Mouse (Mus musculus): ENCODE measurements around the gene Zer1.

The Zer1 gene

GRCm38 (mm10) chr2:30123729-30124471, 485 bp downstream of the Zer1 start:
- no peak for DNase-seq

- DNase-seq = no peak
Observed at GRCm38 (mm10) chr2:30122766-30123165, 1.6 kb downstream of the Zer1 start.

DNA sequence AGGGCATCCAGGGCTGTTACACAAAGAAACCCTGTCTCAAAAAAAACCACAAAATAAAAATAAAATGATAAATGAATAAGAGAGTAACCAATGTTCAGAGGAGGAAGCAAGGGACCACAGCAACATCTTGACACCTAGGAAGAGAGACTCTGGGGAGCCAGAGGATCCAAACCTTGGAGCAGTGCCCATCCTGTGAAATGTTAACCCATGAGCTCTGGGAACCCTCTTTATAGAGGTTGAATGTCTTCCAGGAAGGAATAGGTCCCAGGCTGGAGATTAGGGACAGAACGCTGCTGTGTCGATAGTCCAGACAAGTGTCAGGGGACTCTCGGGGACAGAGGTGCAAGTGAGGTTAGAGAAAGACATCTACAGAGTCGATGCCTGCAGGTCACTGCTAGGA, 4.1 kb downstream of the Zer1 start:
- DNase-seq = peak; percentile 70

DNA sequence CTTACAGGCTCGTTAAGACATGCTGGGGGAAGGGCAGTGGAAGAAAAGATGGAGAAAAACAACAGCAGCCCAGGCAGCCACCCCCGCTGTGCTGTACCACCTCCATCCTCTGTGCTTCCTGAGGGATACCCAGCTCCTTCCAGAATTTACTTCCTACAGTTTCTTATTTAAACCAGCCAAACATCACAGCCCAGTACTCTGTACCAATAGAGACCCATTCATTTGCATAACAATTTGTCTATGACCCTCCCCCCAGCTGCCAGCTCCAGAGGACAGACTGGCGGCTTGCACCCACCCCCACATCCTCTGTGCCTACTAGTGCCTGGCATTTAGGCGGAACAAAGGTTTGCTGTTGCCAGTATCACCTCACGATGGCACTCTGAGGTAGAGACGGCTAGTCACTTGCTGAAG, 4.7 kb downstream of the Zer1 start:
- DNase-seq = no peak

GRCm38 (mm10) chr2:30112564-30112963, 11.8 kb downstream of the Zer1 start:
- DNase-seq = no peak

DNA sequence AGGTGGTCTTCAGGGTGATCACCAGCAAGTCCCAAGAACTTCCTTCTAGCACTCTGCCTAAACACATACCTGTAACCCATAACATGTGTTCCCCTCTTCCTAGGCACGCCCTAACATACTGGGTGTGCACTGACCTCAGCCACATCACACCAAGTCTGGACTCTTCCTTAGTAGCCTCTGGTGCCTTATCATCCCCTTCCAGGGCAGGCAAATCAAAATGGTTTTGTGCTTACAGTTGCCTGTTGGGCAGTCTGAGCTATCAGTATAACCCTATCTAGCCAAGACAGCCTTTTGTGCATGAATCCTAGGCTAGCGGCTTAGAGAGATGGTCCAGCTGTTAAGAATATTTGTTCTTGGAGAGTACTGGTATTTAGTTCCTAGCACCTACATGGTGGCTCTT, 12.9 kb downstream of the Zer1 start:
- no peak for DNase-seq

- DNase-seq = no peak
Observed at GRCm38 (mm10) chr2:30108260-30108659, 16.1 kb downstream of the Zer1 start.

- DNase-seq = no peak
Observed at GRCm38 (mm10) chr2:30107646-30108045, 16.7 kb downstream of the Zer1 start.

DNA sequence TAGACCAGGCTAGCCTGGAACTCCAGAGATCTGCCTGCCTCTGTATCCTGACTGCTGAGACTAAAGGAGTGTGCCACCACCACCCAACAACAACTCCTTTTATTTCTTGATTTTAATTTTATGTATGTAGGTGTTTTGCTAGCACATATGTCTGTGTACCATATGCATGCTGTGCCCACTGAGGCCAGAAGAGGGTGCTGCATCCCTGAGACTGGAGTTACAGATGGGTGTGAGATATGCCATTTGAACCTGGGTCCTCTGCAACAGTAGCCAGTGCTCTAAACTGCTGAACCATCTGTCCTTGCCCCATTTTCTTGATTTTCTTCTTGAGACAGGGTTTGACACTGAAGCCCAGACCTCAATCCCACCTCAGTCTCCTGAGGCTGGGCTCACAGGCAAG, 18.0 kb downstream of the Zer1 start:
- peak; percentile 65 for DNase-seq

DNA sequence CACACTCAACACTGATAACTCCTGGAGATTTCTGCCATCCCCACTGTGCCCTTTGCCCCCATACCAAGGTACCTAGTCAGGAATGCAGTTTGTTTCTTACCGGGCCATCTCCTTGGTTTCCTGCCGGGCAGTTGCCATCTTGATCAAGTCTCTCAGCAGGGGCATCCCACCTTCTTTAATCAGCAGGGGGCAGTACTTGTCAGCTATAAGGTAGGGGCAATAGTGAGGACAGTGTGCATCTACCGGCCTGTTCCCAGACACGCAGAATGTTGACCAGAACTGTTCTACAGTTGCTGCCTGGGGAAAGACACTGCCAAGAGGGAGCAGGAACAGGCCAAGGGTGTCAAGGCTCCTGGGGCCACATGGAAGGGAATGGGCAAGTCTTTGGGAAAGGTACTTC, 24.2 kb downstream of the Zer1 start:
- no peak for DNase-seq

DNA sequence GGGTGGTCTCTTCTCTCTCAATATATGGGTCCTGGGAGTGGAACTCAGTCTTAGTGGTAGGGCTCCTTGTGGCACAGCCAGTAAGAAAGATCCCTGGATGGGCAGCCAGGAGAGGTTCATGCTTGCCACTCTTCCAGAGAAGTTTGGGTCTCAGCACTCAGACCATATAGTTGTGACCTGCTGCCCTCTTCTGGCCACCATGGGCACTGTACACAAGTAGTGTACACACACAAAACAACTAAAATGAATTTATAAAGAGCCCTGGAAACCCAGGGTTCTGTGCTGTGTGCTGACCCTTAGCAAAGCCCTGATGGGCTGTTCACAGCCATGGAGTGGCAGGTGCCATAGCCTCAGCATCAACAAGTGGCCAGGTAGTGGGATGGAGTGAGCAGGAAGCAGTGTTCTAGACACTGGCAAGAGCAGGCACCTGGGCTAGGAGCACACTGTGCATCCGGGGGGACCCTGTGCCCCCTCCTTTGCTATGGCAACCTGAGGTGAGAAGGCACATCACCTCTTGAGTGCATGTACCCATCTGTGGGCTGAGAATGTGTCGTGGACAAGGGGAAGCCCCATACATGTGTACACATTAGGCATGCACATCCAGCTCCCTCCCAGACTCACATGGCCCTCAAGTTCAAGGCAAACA, 28.4 kb downstream of the Zer1 start:
- peak; percentile 71 for DNase-seq

DNA sequence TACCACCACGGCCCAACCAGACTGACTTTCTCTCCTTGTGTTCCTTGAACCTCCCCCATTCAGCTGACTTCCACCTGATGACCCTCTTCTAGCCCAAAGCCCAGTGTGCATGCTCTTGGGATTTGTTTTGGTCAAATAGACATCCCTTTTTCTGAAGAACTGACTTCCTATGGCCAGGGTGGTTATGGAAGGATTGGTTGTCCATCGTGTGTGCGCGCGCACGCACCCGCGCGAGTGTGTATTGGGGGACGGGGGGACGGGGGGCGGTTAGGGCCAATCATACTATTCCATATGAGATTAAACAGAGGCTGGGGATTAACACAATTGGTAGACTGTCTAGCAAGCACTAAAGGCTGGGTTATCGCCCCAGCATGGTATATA, 30.2 kb downstream of the Zer1 start:
- no peak for DNase-seq

- DNase-seq = peak; percentile 98
Observed at GRCm38 (mm10) chr2:30093471-30094207, 30.7 kb downstream of the Zer1 start, which contains the start of gene Zdhhc12. Gene Zdhhc12, minus strand, starts transcription at chr2:30093648.

GRCm38 (mm10) chr2:30092280-30092918, 32.0 kb downstream of the Zer1 start:
- no peak for DNase-seq

DNA sequence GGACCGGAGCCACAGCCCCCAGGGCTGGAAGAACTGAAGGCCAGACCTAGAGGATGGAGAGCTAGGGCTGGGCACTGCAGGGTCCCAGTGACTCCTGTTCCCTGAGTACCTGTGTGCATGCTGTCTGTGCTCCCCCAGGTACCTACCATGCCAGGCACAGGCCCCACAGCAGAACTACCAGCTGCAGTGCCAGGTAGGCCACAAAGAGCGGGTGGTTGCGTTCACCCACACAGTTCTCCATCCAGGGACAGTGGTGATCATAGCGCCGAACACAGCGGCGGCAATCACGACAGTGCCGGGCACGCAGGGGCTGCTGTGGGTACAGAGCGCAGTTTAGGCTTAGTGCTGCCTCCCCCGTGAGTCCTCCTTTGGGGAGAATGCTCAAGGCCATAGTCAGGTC, 32.9 kb downstream of the Zer1 start:
- DNase-seq = no peak

DNA sequence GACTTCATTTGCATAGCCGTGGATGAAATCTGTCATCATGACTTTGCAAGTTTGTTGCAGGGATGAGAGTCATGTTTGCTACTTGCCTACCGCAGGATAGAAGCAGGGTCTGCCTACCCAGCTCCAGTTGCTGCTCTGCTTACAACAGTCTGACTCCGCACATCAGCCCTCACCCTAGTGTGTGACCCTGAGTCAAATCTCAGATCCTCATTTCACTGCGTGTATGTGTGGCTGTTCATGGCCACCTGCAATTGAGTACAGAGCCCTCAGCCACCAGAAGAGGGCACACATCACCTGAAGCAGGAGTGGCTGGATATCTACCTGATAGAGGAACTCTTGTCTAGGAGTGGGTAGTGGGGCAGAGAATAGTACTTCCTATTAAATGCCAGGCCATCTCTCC, 37.1 kb downstream of the Zer1 start:
- no peak for DNase-seq

GRCm38 (mm10) chr2:30084632-30085031, 39.8 kb downstream of the Zer1 start:
- DNase-seq = no peak

DNA sequence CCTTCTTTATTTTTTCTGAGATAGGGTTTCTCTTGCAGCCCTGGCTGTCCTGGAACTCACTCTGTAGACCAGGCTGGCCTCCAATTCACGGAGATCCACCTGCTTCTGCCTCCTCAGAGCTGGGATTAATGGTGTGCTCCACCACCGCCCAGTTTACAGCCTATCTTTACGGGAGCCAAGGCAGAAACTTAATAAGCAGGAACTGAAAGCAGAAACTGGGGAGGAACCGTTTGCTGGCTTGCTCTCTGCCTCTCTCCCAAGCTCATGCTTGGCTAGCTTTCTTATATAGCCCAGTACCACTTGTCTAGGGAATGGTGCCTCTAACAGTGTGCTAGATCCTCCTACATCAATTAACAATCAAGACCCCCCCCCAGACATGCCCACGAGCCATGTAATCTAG, 40.3 kb downstream of the Zer1 start:
- no peak for DNase-seq

DNA sequence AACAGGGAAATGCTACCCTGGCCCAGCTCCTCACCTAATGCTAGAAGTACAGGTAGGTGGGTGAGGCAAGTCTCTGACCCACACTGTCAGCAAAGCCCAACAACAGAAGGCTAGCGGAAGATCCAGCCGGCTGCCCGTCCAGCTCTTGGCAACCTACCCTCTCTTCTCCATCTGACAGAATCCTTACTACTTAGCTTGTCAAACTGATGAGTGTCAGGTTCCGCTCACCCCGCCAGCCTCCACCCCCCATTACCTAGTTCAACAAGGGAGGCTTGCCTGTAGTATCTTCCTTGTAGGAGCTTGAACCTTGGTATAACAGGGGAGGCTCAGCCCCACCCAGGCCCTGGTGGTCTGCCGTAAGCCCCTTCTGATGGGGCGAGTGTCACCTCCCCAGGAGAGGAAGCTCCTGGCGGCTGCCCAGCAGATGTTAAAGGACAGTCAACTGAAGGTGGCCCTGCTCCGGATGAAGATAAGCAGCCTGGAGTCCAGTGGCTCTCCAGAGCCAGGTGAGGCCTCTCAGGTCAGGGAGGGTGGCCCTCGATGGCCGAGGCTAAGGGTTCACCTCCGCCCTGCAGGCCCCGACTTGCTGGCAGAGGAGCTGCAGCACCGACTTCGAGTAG, 44.1 kb downstream of the Zer1 start:
- no peak for DNase-seq

DNA sequence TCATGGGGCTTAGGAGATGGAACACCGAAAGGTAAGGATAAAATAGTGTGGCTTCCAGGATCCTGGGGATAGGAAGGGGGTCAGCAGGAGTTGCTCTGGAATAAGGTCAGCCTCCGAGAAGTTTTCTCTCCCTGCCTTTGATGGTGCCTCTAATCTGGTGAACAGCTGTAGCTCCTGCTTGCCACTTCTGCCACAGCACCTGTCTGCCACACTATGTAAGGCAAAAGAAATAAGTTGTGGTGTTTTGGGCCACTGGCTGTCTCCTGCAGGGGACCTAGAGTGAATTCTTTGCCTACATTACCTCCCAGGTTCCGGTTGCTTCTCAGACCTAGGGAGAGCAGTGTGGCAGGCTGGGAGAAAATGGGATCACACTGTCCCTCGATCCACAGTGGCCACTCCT, 45.6 kb downstream of the Zer1 start:
- no peak for DNase-seq

GRCm38 (mm10) chr2:30078349-30078712, 46.1 kb downstream of the Zer1 start:
- no peak for DNase-seq

DNA sequence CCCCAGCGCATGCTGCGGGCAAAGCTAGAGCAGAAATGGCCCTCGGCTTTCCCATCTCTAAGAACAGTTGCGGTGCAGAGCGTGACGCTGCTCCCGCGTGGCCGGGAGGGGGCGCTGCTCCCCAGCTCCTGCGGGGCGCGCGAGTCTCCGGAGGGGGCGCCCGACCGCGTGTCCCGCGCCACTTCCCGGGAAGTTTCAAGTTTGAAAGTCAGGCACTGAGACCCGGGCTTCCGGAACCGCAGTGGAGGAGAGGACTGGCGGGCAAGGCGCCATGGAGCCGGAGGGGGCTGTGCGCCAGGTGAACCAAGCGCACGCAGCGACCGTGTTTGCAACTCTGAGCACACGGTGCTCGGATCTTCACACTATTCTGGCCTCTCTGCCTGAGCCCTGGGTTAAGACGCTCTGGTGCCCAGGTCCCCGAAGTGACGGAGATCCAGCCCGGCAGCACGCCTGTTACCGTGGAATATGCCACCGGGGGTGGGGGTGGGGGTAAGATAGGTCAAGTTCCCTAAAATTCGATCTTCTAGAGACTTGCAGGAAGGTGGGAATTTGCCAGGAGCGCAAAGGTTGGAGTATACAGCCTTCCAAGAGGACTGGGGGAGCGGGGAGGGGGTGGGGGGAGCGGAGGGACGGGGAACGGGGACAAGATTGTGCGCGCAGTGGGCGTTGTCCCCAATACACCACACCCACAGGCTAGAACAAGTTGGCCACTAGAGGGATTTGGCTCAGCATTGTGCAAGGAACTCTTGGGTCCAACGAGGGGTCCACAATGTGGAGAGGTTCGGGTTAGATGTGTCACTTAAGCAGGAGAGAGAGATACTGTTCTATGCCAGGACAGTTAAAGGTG, 46.7 kb downstream of the Zer1 start, which contains the start of gene Pkn3:
Pkn3 (plus strand) TSS at position 183 of the 847 bp plus-strand sequence.
- DNase-seq = peak; percentile 86
